Mouse (Mus musculus) ES-E14 (cell line): ENCODE measurements around the gene Olig2. TPM values are rescaled to one million over a fixed set of nuclear protein-coding genes. Genes with fewer than 3 reads are reported as not detected.

Experiments
- DNase-seq: peaks from one replicate; pipeline ENCODE4 v3.0.0-alpha.2; 2013; ENCODE audit warnings: low read depth, low spot score
- H3K27ac ChIP-seq: 2 replicates; pipeline ENCODE4 v1.5.1; 2012; ENCODE audit warnings: low read depth, mild to moderate bottlenecking, low read length, moderate library complexity, mixed read lengths; ENCODE audit not compliant: poor library complexity, insufficient read depth, severe bottlenecking
- H3K36me3 ChIP-seq: 2 replicates; pipeline ENCODE4 v1.6.1; 2012; ENCODE audit warnings: mild to moderate bottlenecking, low read length, moderate library complexity, mixed read lengths; ENCODE audit not compliant: control insufficient read depth, poor library complexity, insufficient read depth, severe bottlenecking
- H3K4me1 ChIP-seq, 2 experiments: fragments of 150-350 bp in 1 of 2; sonication (generic) in 1 of 2; 2 replicates each; pipeline ENCODE4 v1.6.1; 2012; ENCODE audit warnings: low read length in 2 of 2, mild to moderate bottlenecking in 1 of 2, mixed read lengths in 1 of 2; ENCODE audit not compliant: control insufficient read depth in 2 of 2, insufficient read depth in 2 of 2, poor library complexity in 1 of 2
- H3K4me3 ChIP-seq, 2 experiments: fragments of 150-350 bp in 1 of 2; sonication (generic) in 1 of 2; 2 replicates each; pipeline ENCODE4 v1.5.1; 2012; ENCODE audit warnings: low read length in 2 of 2, low read depth in 1 of 2, mild to moderate bottlenecking in 1 of 2, mixed read lengths in 1 of 2; ENCODE audit not compliant: insufficient read depth in 1 of 2, poor library complexity in 1 of 2, severe bottlenecking in 1 of 2
- H3K9ac ChIP-seq: 2 replicates; pipeline ENCODE4 v1.6.1; 2012; ENCODE audit warnings: low read depth, mild to moderate bottlenecking, low read length, mixed read lengths; ENCODE audit not compliant: poor library complexity, insufficient read depth, severe bottlenecking
- H3K9me3 ChIP-seq: fragments of 150-350 bp; sonication (generic); 2 replicates; pipeline ENCODE4 v1.6.1; 2012; ENCODE audit warnings: low read depth, mild to moderate bottlenecking, low read length; ENCODE audit not compliant: control insufficient read depth, insufficient read depth
- CHD2 ChIP-seq: IDR thresholded peaks from 2 replicates; pipeline ENCODE4 v1.6.1; 2014; ENCODE audit warnings: mild to moderate bottlenecking, low read depth, low read length, inconsistent platforms
- HCFC1 ChIP-seq: IDR thresholded peaks from 2 replicates; pipeline ENCODE4 v1.6.1; 2012; ENCODE audit warnings: low read length, inconsistent platforms, borderline replicate concordance; ENCODE audit not compliant: insufficient read depth
- MAFK ChIP-seq: IDR thresholded peaks from 2 replicates; pipeline ENCODE4 v1.6.1; 2014; ENCODE audit warnings: mild to moderate bottlenecking, low read depth, low read length, inconsistent platforms; ENCODE audit not compliant: insufficient read depth
- ZC3H11A ChIP-seq: IDR thresholded peaks from 2 replicates; pipeline ENCODE4 v1.6.1; 2012; ENCODE audit warnings: low read depth, mild to moderate bottlenecking, inconsistent platforms, low read length, borderline replicate concordance
- ZNF384 ChIP-seq: IDR thresholded peaks from 2 replicates; pipeline ENCODE4 v1.6.1; 2012; ENCODE audit warnings: low read depth, low read length, inconsistent platforms
- in situ Hi-C, 2 experiments: fragments of 600-800 bp; cut with MboI; formaldehyde crosslinking; loops; one replicate each; pipeline ENCODE4 v1.15.1; 2025; ENCODE audit warnings: low sequenced_read_pairs in 2 of 2, inconsistent platforms in 1 of 2; ENCODE audit not compliant: unreplicated experiment in 2 of 2
- total RNA-seq: library from RNA; depleted of rRNA; stranded (reverse); fragments of 300-350 nt; gene quantifications from 2 replicates; pipeline ENCODE4 v1.2.3, GENCODE M21; 2012; rRNA removed

Olig2 gene
- total RNA-seq: 0.09 TPM in 1 of 2 replicates, not detected in the other

DNA sequence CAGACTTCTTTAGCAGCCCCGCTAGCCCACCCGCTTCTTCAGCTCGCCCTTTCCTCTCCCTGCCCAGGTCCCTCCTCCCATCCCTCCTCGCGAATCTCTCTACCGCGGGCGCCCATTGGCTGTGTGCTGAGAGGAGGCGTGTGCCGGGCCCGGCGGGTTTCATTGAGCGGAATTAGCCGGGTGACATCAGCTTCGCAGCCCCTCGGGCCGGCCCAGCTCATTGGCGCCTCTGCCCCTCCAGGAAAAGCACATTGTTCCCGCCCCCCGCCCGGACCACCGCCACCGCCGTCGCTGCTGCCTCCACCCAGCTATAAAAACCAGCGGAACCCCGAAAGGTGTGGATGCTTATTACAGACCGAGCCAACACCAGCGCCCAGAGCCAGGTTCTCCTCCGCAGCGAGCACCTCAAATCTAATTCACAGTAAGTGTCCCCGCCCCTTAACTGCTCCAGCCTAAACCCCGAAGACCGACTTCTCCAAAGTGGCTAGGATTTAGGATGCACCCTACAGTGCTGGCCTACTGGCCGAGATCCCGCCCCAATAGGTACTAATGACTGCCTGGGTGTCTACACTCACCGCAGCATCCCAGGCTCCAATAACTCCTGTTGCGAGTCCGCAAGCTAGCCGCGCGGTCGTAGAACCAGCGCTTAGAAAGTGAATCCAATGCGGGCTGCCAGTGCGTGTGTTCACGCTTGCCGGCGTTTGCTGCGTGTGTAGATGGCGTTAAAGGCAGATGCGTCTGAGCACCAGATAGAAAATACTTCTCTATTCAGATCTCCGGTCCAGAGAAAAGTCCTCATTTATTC, at the start of gene Olig2:
Gene Olig2 (plus strand): TSS at position 225 of the 805 bp plus-strand sequence.
- peaks cover 4 to 12% of the 10 kb centered on the region in 2 experiments; a peak in 2 of 4 replicates for H3K4me1 ChIP-seq

DNA sequence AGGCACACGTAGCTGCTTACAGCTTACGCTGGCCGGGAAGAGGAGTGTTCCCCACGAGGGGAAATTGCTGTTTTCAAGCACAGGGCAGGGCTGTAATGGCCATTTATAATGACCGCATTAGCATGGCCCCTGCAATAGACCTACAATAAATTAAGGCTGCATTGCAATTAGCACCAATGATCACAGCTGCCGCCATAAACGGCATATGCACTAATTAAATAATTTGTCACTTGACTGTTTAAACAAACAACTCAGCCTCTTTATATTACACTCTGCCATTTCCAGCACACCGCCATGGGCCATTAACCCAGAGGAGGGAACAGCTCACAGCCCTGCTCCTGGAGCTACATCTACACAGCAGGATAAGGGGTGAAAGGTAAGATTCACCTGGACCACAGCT, 49.4 kb upstream of the Olig2 start:
- in situ Hi-C loops: no loop called here

More for the DNA sequence above, at the start of gene Olig2:
- in situ Hi-C loops: no loop called here
- H3K9ac ChIP-seq: no peak within 1 kb of the TSS
- TF ChIP-seq CHD2 (no peak), ZNF384 (no peak), ZC3H11A (no peak), HCFC1 (no peak), MAFK (no peak)
- H3K27ac ChIP-seq: no peak within 1 kb of the TSS
- DNase-seq: peak; percentile 72
- H3K9me3 ChIP-seq: no peaks in the 10 kb centered on the region
- H3K4me3 ChIP-seq: peak within 1 kb of the TSS; percentile 26 to 59
- no peaks in the 10 kb centered on the region for H3K36me3 ChIP-seq

GRCm38 (mm10) chr16:91187046-91187445, 38.2 kb upstream of the Olig2 start:
- no peak for TF ChIP-seq ZC3H11A
- no peak for TF ChIP-seq MAFK
- no peak for TF ChIP-seq CHD2
- no peak for TF ChIP-seq ZNF384
- no peak for TF ChIP-seq HCFC1
- Histone ChIP-seq H3K9me3 (no peaks in the 10 kb centered on the region), H3K4me3 (no peak overlapping the region), H3K27ac (no peak overlapping the region), H3K9ac (no peak overlapping the region), H3K36me3 (no peaks in the 10 kb centered on the region), H3K4me1 (0 out of 4 replicates have a peak, but pooled peaks cover 0 to 2% of the 10 kb centered on the region in 2 experiments)
- in situ Hi-C loops: no loop called here
- DNase-seq: no peak

More for the DNA sequence above, 49.4 kb upstream of the Olig2 start:
- Histone ChIP-seq H3K27ac (no peak overlapping the region), H3K4me3 (no peak overlapping the region), H3K4me1 (no peaks in the 10 kb centered on the region), H3K9ac (no peak overlapping the region), H3K9me3 (no peaks in the 10 kb centered on the region), H3K36me3 (no peaks in the 10 kb centered on the region)
- no peak for DNase-seq
- no peak for TF ChIP-seq ZC3H11A
- no peak for TF ChIP-seq MAFK

DNA sequence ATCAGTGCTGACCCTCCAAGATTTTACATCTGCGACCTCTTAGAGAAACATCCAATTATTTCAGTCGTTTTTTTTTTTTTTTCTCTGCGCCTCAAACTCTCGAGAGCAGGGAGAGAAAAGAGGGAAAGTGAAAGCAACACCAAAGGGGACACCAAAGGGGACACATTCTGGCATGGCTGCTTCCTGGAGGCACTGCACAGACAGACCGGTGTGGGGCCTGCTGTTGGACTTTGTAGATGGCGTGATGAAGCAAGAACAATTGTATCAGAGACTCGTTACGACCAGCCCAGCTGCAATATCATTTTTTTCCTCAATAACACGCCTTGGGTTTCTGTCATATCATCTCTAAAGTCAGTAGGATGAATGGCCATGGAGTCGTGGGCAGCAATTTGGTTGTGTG, 37.6 kb upstream of the Olig2 start:
- Histone ChIP-seq H3K4me1 (0 out of 4 replicates have a peak, but pooled peaks cover 0 to 2% of the 10 kb centered on the region in 2 experiments), H3K27ac (no peak overlapping the region), H3K9ac (no peak overlapping the region), H3K36me3 (no peaks in the 10 kb centered on the region), H3K9me3 (no peaks in the 10 kb centered on the region), H3K4me3 (no peak overlapping the region)
- no peak for TF ChIP-seq MAFK
- no peak for TF ChIP-seq ZNF384
- no peak for TF ChIP-seq HCFC1
- TF ChIP-seq CHD2: no peak
- TF ChIP-seq ZC3H11A: no peak
- in situ Hi-C loops: no loop called here
- no peak for DNase-seq
